Mouse (Mus musculus) myocyte (in vitro differentiated cells): Measurements from ENCODE around the gene Nkiras2.

Experiments used
- CEBPB ChIP-seq: IDR thresholded peaks from 2 replicates; pipeline ENCODE4 v1.6.1; 2011; ENCODE audit warnings: mild to moderate bottlenecking, moderate library complexity; ENCODE audit not compliant: poor library complexity, insufficient read depth, severe bottlenecking
- E2F4 ChIP-seq: IDR thresholded peaks from one replicate; pipeline ENCODE4 v1.6.1; 2011; ENCODE audit warnings: mild to moderate bottlenecking, control low read depth, moderate library complexity; ENCODE audit not compliant: insufficient read depth
- MAX ChIP-seq: IDR thresholded peaks from one replicate; pipeline ENCODE4 v1.6.1; 2011; ENCODE audit warnings: low read depth, mild to moderate bottlenecking, control low read depth
- MYOD1 ChIP-seq, 3 experiments: IDR thresholded peaks; one replicate each; pipeline ENCODE4 v1.6.1; 2011; ENCODE audit warnings: control low read depth in 2 of 3, low read depth in 2 of 3, mild to moderate bottlenecking in 2 of 3, moderate library complexity in 1 of 3; ENCODE audit not compliant: insufficient read length in 2 of 3, control insufficient read depth in 1 of 3
- MYOG ChIP-seq, 3 experiments: IDR thresholded peaks; one replicate each; pipeline ENCODE4 v1.6.1; 2011; ENCODE audit warnings: control low read depth in 2 of 3, low read depth in 2 of 3, mild to moderate bottlenecking in 2 of 3; ENCODE audit not compliant: insufficient read length in 2 of 3, control insufficient read depth in 1 of 3, insufficient read depth in 1 of 3
- POLR2A ChIP-seq: IDR thresholded peaks from one replicate; pipeline ENCODE4 v1.6.1; 2011; ENCODE audit warnings: low read depth, mild to moderate bottlenecking, control low read depth, moderate library complexity; ENCODE audit not compliant: insufficient read length
- POLR2AphosphoS2 ChIP-seq: IDR thresholded peaks from one replicate; pipeline ENCODE4 v1.6.1; 2011; ENCODE audit warnings: low read depth, control low read depth; ENCODE audit not compliant: insufficient read length
- REST ChIP-seq: IDR thresholded peaks from one replicate; pipeline ENCODE4 v1.6.1; 2011; ENCODE audit warnings: mild to moderate bottlenecking, control low read depth, moderate library complexity; ENCODE audit not compliant: insufficient read depth, insufficient read length
- TCF12 ChIP-seq: IDR thresholded peaks from one replicate; pipeline ENCODE4 v1.6.1; 2011; ENCODE audit warnings: mild to moderate bottlenecking, control low read depth; ENCODE audit not compliant: poor library complexity, insufficient read depth, severe bottlenecking
- TCF3 ChIP-seq: IDR thresholded peaks from one replicate; pipeline ENCODE4 v1.6.1; 2011; ENCODE audit warnings: low read depth, control low read depth; ENCODE audit not compliant: insufficient read length
- USF1 ChIP-seq: IDR thresholded peaks from one replicate; pipeline ENCODE4 v1.6.1; 2011; ENCODE audit warnings: low read depth, mild to moderate bottlenecking, control low read depth, moderate library complexity

DNA sequence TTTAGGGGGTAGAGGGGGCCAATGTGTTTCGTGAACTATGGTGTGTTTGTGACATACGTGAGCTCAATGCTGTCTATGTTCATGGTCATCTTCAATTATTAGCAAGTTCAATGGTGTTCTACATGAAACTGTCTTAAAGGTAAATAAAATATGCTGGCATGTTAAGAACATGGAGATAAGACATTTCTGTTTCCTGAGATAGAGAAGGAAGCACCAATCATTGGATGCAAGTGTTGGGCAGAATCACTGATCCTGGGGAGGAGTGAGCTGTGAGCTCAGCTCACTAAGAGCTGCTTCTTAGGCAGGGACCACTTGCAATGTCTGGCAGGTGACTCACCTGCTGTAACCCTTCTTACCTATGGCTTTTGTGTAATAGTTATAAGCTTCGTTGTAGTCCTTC, 17.7 kb upstream of the Nkiras2 start:
- TF ChIP-seq MYOD1 (IDR thresholded peaks at IDR 0.05; ENCODE audit: control insufficient read depth in 1 of 3, insufficient read length in 2 of 3, low read depth in 2 of 3) (no peak), POLR2A (no peak), TCF3 (no peak), POLR2AphosphoS2 (no peak), MAX (no peak), REST (no peak), USF1 (no peak), MYOG (IDR thresholded peaks at IDR 0.05; ENCODE audit: control insufficient read depth in 1 of 3, insufficient read depth in 1 of 3, insufficient read length in 2 of 3, low read depth in 2 of 3) (no peak), CEBPB (no peak), TCF12 (no peak), E2F4 (no peak)
